Mouse (Mus musculus): ENCODE data around the gene Csnk2a1.

The Csnk2a1 gene

DNA sequence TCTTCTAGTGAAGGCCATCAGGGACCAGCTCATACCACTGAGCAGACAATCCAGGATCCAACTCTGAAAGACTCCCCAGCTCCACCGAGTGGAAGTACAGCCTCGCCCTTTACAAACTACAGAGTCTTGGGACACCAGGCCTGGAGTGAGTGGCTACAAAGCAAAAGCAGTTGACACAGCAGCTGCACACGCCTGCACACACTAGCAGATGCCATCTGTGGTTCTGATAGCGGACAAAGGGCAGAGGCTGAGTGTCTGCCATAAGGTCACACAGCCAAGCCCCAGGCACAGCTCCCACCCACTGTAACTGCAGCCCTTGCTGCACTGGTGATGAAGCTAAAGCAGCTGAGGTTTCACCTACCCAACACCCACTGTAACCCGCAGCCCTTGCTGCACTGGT is 94.9 kb downstream of the Csnk2a1 start:
- DNase-seq (ENCODE audit: extremely low read depth, insufficient read length, low spot score) = no peak

DNA sequence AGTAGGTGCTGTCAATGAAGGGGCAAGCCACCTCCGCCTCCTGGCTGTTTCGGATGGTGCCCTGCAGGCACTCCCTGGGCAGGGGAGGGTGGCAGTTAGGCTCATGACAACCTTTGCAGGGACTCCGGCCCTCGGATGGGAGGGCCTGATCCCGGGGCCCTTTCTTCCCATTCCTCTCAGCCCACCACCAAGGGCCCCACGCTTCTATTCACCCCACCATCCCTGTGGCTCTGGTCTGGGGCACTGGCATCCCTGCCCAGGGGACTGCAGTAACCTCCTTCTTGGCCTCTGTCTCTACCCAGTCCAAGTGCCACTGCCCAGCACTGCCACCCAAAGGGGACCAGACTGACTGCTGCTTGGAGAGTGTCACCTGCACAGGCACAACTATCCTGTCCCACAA is 95.6 kb downstream of the Csnk2a1 start:
- DNase-seq (ENCODE audit: extremely low read depth, insufficient read length, low spot score) = no peak

DNA sequence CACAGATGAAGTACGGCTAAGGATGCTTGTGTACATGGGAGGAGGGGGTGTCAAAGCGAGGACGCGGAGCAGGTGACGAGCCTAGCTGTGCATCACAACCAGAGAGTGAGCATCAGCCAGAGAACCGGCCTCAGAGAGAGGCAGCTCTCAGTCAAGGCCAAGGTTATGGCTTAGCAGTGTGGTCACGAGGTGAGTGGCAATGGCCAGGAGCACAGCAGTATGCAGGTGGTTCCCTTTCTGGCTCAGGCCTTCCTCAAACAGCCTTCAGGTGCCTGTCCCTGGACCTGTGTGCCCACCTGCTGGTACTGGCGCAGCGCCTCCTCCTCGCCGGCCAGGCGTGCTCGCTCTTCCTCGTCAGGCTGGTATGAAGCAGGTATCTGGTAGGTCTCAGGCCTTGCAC is 97.3 kb downstream of the Csnk2a1 start:
- no peak for DNase-seq (ENCODE audit: extremely low read depth, insufficient read length, low spot score)

DNA sequence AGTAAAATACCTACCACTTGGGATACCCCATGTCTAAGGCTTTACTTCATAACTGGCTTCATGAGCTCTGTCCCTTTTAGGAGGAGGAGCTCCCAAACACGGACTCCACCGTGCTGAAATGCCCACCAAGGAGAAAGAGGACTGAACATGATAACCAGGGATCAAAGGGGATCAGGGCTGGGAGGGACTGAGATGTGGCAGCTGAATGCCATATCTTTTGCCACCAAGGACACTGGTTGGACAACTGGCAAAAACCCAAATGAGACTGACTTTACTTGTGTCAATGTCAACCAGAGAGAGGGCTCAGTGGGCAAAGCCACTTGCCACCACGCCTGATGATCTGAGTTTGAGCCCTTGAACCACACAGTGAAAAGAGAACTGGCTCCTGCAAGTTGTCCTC is 98.2 kb downstream of the Csnk2a1 start:
- no peak for DNase-seq (ENCODE audit: extremely low read depth, insufficient read length, low spot score)

DNA sequence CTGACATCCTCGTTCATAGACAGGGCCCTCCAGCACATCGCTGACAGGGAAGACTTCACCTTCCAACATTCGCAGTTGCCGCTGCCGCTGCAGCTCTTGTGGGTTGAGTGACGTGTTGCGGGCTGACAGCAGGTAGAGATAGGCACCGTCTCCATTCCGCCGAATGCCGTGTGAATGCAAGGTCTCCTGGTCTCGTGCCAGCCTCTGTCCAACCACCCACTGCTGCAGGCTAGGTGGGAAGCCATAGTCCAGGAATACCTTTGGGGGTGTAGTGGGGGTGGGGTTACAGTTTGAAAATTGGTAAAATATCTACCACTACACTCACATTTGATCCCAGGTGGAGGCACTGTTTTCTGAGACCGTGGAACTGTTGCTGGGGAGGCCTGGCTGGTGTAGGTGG is 99.5 kb downstream of the Csnk2a1 start:
- DNase-seq (ENCODE audit: extremely low read depth, insufficient read length, low spot score) = no peak

DNA sequence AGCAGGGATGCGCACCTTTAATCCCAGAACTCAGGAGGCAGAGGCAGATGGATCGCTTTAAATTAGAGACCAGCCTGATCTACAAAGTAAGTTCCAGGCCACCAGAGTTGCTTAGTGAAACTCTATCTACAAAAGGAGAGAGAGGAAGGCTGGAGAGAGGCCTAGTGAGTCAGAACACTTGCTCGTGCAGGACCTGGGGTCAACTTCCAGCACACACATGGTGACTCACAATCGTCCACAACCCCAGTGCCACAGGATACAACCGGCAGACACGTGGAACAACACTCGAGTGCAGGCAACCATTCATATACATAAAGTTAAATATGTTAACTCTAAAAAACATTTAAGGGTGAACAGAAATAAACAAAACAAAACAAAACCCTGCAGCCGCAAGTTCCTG is 100.0 kb downstream of the Csnk2a1 start:
- peak; percentile 65 for DNase-seq (ENCODE audit: extremely low read depth, insufficient read length, low spot score)

DNA sequence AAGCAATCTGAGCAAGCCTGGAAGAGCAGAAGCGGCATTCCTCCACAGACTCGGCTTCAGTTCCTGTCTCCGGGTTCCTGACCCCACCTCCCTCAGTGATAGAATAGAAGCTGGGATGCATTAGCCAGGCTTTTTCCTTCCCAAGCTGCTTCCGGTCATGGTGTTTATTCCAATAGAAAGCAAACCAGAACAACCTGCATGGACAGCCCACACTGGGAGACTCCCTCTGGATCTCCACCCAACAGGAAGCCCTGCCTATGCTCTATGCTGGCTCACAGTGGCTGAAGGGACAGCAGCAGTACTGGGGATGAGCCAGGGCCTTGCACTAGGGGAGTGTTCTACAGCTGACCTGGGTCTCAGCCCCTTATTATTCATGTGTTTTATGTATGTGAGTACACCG is 101.3 kb downstream of the Csnk2a1 start:
- DNase-seq (ENCODE audit: extremely low read depth, insufficient read length, low spot score) = no peak

DNA sequence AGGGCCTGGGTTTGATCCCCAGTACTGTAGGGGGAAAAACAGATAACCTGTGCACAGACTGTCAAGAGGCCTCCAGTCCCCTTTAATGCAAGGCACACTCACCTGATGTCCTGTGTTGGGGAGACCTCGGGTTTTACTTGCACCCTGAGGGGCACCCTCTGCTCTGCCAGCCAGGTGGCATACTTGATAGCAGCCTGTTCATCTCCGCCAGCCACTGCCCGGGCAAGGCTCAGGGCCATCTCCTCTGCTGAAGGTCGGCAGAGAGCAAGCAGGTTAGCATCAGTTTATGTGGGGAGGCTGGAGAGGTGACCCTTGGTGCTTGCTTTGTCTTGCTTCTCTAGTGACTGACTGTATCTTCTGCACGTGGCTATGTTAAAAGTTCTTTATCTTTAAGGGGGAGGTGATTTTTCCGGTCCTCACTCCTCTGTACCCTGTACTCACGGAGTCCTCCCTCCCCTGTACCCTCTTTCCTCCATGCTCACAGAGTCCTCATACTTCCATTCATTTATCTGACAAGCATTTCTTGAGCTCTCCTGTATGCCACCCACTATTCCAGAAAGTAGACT is 104.3 kb downstream of the Csnk2a1 start:
- no peak for DNase-seq (ENCODE audit: extremely low read depth, insufficient read length, low spot score)
